Mouse (Mus musculus): ENCODE results near the gene Gm20503. TPM values are rescaled to one million over a fixed set of nuclear protein-coding genes. Genes with fewer than 3 reads are reported as not detected.
A peak's percentile ranks its signal among the peaks of the same experiment; 100 is the strongest.

Gm20503 gene
- polyA plus RNA-seq (2015; fragmentation: Nextera tagmentation; extraction: Ambion mirVana), result 9.1 and 10.1 TPM in 2 replicates

DNA sequence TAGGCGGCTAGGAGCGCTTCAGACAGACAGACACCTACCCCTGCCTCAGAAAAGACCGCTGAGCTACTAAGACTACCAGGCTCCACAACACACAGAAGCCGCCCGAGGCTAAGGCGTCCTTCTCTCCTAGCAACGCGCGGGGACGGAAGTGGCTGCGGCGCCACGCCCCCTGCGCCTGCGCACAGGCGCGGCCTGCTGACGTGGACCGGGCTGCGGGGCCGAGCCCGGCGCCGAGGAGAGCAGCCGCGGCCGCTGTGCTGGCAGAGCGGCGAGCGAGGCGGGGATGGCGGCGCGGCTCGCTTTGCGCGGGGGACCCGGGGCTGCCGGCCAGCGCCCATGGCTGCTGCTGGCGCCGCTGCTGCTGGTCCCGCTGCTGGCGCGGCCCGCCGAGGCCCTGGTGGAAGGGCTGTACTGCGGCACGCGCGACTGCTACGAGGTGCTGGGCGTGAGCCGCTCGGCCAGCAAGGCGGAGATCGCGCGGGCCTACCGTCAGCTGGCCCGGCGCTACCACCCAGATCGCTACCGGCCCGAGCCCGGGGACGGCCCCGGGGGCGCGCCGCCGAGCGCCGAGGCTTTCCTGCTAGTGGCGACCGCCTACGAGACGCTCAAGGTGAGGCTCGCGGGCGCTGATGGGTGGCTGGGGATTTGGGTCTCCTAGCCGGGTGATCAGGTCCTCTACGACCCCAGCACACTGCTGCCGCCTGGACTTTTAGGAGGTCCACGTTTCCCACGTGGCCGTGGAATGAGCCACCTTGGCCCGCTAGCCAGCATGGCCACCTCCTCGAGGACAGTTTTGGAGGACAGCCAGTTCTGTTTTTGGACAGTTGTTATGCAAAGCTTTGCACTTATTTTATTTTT lies at the start of gene Gm20503:
TSS of gene Gm20503 (plus strand) at position 263 of the 858 bp plus-strand sequence.
- ATAC-seq (ENCODE audit: low FRiP score, low TSS enrichment), result peak; percentile 98

DNA sequence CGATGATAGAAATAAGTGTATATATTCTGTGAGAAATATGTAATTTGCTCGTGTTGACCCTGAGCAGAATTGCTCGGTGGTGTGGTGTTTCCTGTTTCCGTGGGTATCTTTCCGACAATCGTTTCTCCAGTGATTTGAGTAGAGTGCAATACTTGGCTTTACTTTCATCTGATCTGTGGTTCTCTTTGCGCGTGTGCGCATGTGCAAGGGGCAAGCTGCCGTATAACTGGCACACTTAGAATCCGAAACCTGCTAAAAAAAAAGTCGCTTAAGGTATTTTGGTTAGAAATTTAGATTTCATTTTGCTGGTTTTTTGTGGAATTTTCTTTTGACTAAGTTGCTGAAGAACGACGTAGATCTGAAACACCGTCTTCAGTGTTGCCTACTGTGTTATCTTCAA lies 41.3 kb upstream of the Gm20503 start:
- no peak overlapping the region for H3K4me3 ChIP-seq (ENCODE audit: low read length)
- 93% methylated on average over 15 of the region's 15 CpGs for WGBS
- H3K4me2 ChIP-seq (replicated peaks; ENCODE audit: low read depth, low read length), result no peak overlapping the region
- H3K4me1 ChIP-seq (ENCODE audit: insufficient read depth, low read length), result no peaks in the 10 kb centered on the region
- H3K9ac ChIP-seq (replicated peaks; ENCODE audit: low read length), result no peak overlapping the region
- no peaks in the 10 kb centered on the region for H3K27me3 ChIP-seq (ENCODE audit: insufficient read depth, low read length)
- no peak for ATAC-seq (ENCODE audit: low FRiP score, low TSS enrichment)
- H3K27ac ChIP-seq (ENCODE audit: low read length), result no peak overlapping the region
- no peaks in the 10 kb centered on the region for H3K9me3 ChIP-seq (ENCODE audit: low read length)
- H3K36me3 ChIP-seq (ENCODE audit: insufficient read depth, low read length), result no peaks in the 10 kb centered on the region

More for the DNA sequence above, at the start of gene Gm20503:
- H3K9ac ChIP-seq (replicated peaks; ENCODE audit: low read length), result peak within 1 kb of the TSS; percentile 93
- H3K27me3 ChIP-seq (ENCODE audit: insufficient read depth, low read length), result no peaks in the 10 kb centered on the region
- H3K4me1 ChIP-seq (ENCODE audit: insufficient read depth, low read length), result peaks cover 35% of the 10 kb centered on the region
- H3K9me3 ChIP-seq (ENCODE audit: low read length), result no peaks in the 10 kb centered on the region
- peak within 1 kb of the TSS; percentile 87 for H3K27ac ChIP-seq (ENCODE audit: low read length)
- H3K4me3 ChIP-seq (ENCODE audit: low read length), result peak within 1 kb of the TSS; percentile 89
- no peaks in the 10 kb centered on the region for H3K36me3 ChIP-seq (ENCODE audit: insufficient read depth, low read length)
- WGBS, result under 1% methylated on average over 88 of the region's 89 CpGs
- peak within 1 kb of the TSS; percentile 95 for H3K4me2 ChIP-seq (replicated peaks; ENCODE audit: low read depth, low read length)

DNA sequence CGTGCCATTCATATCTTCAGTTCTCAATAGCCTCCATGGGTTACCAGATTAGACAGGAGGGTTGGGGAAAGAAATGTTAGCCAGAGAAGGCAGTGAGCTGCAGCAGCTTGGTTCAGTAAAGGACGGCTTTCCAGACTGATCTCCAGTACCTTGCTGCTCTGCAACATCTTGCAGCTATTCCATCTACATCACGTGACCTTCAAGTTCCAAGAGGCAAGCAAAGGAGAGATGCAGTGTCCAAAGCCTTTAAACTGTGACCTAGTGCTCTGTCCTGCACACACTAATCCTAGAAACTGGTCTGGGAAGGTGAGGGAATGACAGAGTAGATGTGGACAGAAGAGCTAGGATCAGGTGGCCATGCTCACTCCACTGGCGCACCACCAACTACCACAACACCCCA lies 39.7 kb upstream of the Gm20503 start:
- whole genome bisulfite sequencing, result 91% methylated on average over 4 of the region's 4 CpGs
- no peak for ATAC-seq (ENCODE audit: low FRiP score, low TSS enrichment)

DNA sequence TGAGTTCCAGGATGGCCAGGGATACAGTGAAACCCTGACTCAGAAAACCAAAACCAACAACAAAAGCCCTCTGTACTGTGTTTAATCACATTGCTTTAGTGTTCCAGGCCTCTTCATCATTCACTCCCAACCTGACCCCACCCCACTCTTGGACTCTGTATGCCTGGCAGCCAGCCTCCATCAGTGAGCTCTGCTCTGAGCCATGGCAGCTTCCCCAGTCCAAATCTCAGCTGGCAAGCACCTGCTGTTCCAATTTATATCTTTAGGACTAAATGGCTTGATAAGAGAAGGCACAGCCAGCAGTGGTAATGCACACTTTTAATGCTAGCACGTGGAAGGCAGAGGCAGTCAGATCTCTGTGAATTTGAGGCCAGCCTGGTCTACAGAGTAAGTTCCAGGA lies 37.9 kb upstream of the Gm20503 start:
- no peak for ATAC-seq (ENCODE audit: low FRiP score, low TSS enrichment)
- Histone ChIP-seq H3K4me2 (replicated peaks; ENCODE audit: low read depth, low read length) (no peak overlapping the region), H3K9me3 (ENCODE audit: low read length) (no peaks in the 10 kb centered on the region), H3K4me3 (ENCODE audit: low read length) (no peak overlapping the region), H3K4me1 (ENCODE audit: insufficient read depth, low read length) (no peaks in the 10 kb centered on the region), H3K9ac (replicated peaks; ENCODE audit: low read length) (no peak overlapping the region), H3K36me3 (ENCODE audit: insufficient read depth, low read length) (no peaks in the 10 kb centered on the region), H3K27me3 (ENCODE audit: insufficient read depth, low read length) (no peaks in the 10 kb centered on the region), H3K27ac (ENCODE audit: low read length) (no peak overlapping the region)
- 86% methylated on average over 1 of the region's 1 CpGs for WGBS

More for the DNA sequence above, 39.7 kb upstream of the Gm20503 start:
- Histone ChIP-seq H3K9me3 (ENCODE audit: low read length) (no peaks in the 10 kb centered on the region), H3K27me3 (ENCODE audit: insufficient read depth, low read length) (no peaks in the 10 kb centered on the region), H3K4me1 (ENCODE audit: insufficient read depth, low read length) (no peaks in the 10 kb centered on the region), H3K36me3 (ENCODE audit: insufficient read depth, low read length) (no peaks in the 10 kb centered on the region), H3K4me3 (ENCODE audit: low read length) (no peak overlapping the region), H3K27ac (ENCODE audit: low read length) (no peak overlapping the region), H3K9ac (replicated peaks; ENCODE audit: low read length) (no peak overlapping the region), H3K4me2 (replicated peaks; ENCODE audit: low read depth, low read length) (no peak overlapping the region)

DNA sequence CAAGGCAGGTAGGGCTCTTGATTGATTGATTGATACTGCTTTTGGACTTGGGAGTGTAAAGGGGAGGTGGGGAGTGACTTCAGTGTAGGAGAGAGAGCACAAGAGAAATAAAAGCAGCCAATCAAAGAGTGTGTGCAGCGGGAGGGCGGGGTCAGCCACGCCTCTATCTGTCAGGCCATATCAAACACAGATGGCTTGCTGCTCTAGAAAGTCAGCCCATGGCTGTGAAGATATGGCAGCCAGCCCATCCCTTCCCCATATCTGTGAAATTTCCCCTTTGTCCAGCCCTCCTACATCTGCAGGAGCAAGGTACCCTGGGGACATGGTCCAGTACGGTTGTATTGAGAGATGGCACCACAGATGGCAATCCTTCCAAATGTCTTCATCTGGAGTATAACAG lies 32.3 kb upstream of the Gm20503 start:
- WGBS, result 79% methylated on average over 4 of the region's 4 CpGs
- 0 out of 2 replicates have a peak, but pooled peaks cover 10% of the 10 kb centered on the region for H3K36me3 ChIP-seq (ENCODE audit: insufficient read depth, low read length)
- H3K4me3 ChIP-seq (ENCODE audit: low read length), result no peak overlapping the region
- no peak overlapping the region for H3K4me2 ChIP-seq (replicated peaks; ENCODE audit: low read depth, low read length)
- ATAC-seq (ENCODE audit: low FRiP score, low TSS enrichment), result no peak
- no peaks in the 10 kb centered on the region for H3K27me3 ChIP-seq (ENCODE audit: insufficient read depth, low read length)
- no peak overlapping the region for H3K27ac ChIP-seq (ENCODE audit: low read length)
- H3K4me1 ChIP-seq (ENCODE audit: insufficient read depth, low read length), result no peaks in the 10 kb centered on the region
- no peaks in the 10 kb centered on the region for H3K9me3 ChIP-seq (ENCODE audit: low read length)
- no peak overlapping the region for H3K9ac ChIP-seq (replicated peaks; ENCODE audit: low read length)

DNA sequence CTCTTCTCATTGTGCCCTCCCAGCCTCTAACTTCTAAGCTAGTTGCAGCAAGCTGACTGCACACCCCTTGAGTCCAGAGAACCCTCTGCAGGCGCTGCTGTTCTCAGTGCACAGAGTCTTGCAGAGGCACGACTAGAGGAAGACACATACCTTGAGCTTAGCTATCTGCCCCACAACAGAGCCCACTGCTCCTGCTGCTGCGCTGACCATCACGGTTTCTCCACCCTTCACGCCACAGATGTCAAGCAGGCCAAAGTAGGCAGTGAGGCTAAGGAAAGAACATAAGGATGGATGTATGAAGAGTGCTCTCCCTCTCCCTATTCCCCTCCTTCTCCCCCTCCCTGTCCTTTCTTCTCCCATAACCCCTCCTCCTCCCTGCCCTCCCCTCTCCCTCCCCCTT lies 27.3 kb upstream of the Gm20503 start:
- ATAC-seq (ENCODE audit: low FRiP score, low TSS enrichment), result no peak
- 0 out of 2 replicates have a peak, but pooled peaks cover 10% of the 10 kb centered on the region for H3K36me3 ChIP-seq (ENCODE audit: insufficient read depth, low read length)
- H3K4me3 ChIP-seq (ENCODE audit: low read length), result no peak overlapping the region
- H3K9ac ChIP-seq (replicated peaks; ENCODE audit: low read length), result no peak overlapping the region
- WGBS, result 86% methylated on average over 5 of the region's 5 CpGs
- H3K9me3 ChIP-seq (ENCODE audit: low read length), result no peaks in the 10 kb centered on the region
- H3K4me2 ChIP-seq (replicated peaks; ENCODE audit: low read depth, low read length), result no peak overlapping the region
- no peaks in the 10 kb centered on the region for H3K27me3 ChIP-seq (ENCODE audit: insufficient read depth, low read length)
- no peak overlapping the region for H3K27ac ChIP-seq (ENCODE audit: low read length)
- no peaks in the 10 kb centered on the region for H3K4me1 ChIP-seq (ENCODE audit: insufficient read depth, low read length)

DNA sequence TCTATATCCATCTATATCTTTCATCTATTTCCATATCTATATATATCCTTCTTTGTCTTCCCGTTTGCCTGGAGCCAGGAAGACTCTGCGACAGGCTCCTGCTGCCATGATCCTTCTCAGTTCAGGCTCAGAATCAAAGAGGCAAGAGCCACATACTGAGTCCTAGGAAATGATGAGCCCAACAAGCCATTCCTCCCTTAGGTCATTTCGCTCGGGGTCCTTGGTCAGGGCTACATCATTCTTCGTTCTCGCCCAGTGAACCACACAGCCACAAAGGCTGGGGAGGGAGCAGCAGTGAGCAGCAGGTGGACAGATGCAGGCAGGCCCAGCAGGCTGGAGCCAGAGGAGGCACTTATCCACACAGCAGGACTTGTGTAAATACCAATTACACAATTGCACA lies 21.6 kb upstream of the Gm20503 start:
- no peak for ATAC-seq (ENCODE audit: low FRiP score, low TSS enrichment)
- no peak overlapping the region for H3K4me2 ChIP-seq (replicated peaks; ENCODE audit: low read depth, low read length)
- H3K4me1 ChIP-seq (ENCODE audit: insufficient read depth, low read length), result no peaks in the 10 kb centered on the region
- WGBS, result 79% methylated on average over 6 of the region's 6 CpGs
- H3K9me3 ChIP-seq (ENCODE audit: low read length), result no peaks in the 10 kb centered on the region
- H3K27ac ChIP-seq (ENCODE audit: low read length), result no peak overlapping the region
- H3K4me3 ChIP-seq (ENCODE audit: low read length), result no peak overlapping the region
- no peak overlapping the region for H3K9ac ChIP-seq (replicated peaks; ENCODE audit: low read length)
- H3K36me3 ChIP-seq (ENCODE audit: insufficient read depth, low read length), result no peaks in the 10 kb centered on the region
- no peaks in the 10 kb centered on the region for H3K27me3 ChIP-seq (ENCODE audit: insufficient read depth, low read length)

DNA sequence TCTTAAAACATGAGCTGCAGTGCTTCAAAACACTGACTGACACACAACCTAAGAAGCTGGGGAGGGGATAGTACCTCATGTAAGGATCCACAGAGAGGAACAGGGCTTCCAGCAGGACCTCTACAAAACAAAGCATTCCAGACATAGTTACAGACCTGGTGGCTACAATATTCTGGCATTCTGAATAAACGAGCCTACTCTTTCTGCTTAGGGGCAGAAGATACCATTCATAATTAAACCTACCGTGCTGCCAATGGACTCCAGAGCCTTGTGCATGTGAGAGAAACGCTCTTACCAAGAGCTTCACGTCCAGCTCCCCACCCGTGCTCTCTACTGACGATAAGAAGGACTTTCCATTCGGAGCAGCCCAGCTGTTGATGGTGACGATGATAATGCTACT lies 20.2 kb upstream of the Gm20503 start:
- H3K9ac ChIP-seq (replicated peaks; ENCODE audit: low read length), result no peak overlapping the region
- H3K4me2 ChIP-seq (replicated peaks; ENCODE audit: low read depth, low read length), result no peak overlapping the region
- H3K4me3 ChIP-seq (ENCODE audit: low read length), result no peak overlapping the region
- no peak overlapping the region for H3K27ac ChIP-seq (ENCODE audit: low read length)
- no peaks in the 10 kb centered on the region for H3K9me3 ChIP-seq (ENCODE audit: low read length)
- no peak for ATAC-seq (ENCODE audit: low FRiP score, low TSS enrichment)
- WGBS, result 89% methylated on average over 8 of the region's 8 CpGs
- H3K27me3 ChIP-seq (ENCODE audit: insufficient read depth, low read length), result no peaks in the 10 kb centered on the region
- H3K4me1 ChIP-seq (ENCODE audit: insufficient read depth, low read length), result peaks cover 7% of the 10 kb centered on the region; the same call in 1 of the 2 replicates
- no peaks in the 10 kb centered on the region for H3K36me3 ChIP-seq (ENCODE audit: insufficient read depth, low read length)

DNA sequence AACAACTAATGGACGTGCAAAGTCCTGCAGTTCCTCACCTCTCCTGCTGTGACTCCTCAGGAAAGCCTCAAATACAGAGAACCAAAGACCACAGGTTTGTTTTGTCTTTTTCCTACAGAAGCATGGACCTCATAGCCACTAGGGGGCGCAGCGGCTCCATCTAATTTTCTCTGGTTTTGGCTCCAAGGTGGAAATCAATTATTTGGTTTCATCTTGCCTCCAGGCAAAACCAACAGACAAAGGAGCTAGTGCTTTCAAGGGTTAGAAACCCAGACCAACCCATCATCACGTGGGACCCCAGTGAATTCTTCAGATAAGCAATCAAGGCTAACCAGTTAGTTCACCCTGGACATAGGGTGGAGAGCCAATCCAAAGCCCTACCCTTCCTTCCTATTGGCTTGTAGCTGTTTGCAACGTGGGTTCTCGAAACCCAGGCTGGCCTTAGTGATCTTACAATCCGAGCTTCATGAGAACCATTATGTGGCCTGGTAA lies 17.8 kb upstream of the Gm20503 start:
- H3K27me3 ChIP-seq (ENCODE audit: insufficient read depth, low read length), result no peaks in the 10 kb centered on the region
- H3K4me1 ChIP-seq (ENCODE audit: insufficient read depth, low read length), result peaks cover 10% of the 10 kb centered on the region; the same call in 1 of the 2 replicates
- peak; percentile 39; the same call in 1 of the 2 replicates for ATAC-seq (ENCODE audit: low FRiP score, low TSS enrichment)
- H3K9me3 ChIP-seq (ENCODE audit: low read length), result no peaks in the 10 kb centered on the region
- no peak overlapping the region for H3K4me3 ChIP-seq (ENCODE audit: low read length)
- H3K27ac ChIP-seq (ENCODE audit: low read length), result no peak overlapping the region
- H3K9ac ChIP-seq (replicated peaks; ENCODE audit: low read length), result no peak overlapping the region
- WGBS, result 23% methylated on average over 7 of the region's 7 CpGs
- H3K4me2 ChIP-seq (replicated peaks; ENCODE audit: low read depth, low read length), result no peak overlapping the region
- H3K36me3 ChIP-seq (ENCODE audit: insufficient read depth, low read length), result no peaks in the 10 kb centered on the region
